Mouse (Mus musculus) embryonic fibroblast, embryonic 13.5 days (primary cell): ENCODE measurements around the gene Bcar3. TPM values are rescaled to one million over a fixed set of nuclear protein-coding genes. Genes with fewer than 3 reads are reported as not detected.
"Not testable (repeated sequence)": the region's sequence is repeated elsewhere in the genome, so short reads cannot be mapped to it uniquely, and the experiment has no call there.

Source experiments
- H3K27ac ChIP-seq: 2 replicates; pipeline ENCODE4 v1.5.1; 2012; ENCODE audit warnings: low read length, control low read depth, inconsistent platforms; ENCODE audit not compliant: insufficient read depth
- H3K4me1 ChIP-seq: 2 replicates; pipeline ENCODE4 v1.6.1; 2011; ENCODE audit warnings: low read length; ENCODE audit not compliant: control insufficient read depth, insufficient read depth
- H3K4me3 ChIP-seq: 2 replicates; pipeline ENCODE4 v1.5.1; 2011; ENCODE audit warnings: mild to moderate bottlenecking, control low read depth, low read length; ENCODE audit not compliant: insufficient read depth
- CTCF ChIP-seq: IDR thresholded peaks from 2 replicates; pipeline ENCODE4 v1.5.1; 2011; ENCODE audit warnings: mild to moderate bottlenecking, control low read depth, low read length, moderate library complexity, borderline replicate concordance; ENCODE audit not compliant: insufficient read depth
- POLR2A ChIP-seq: IDR thresholded peaks from 2 replicates; pipeline ENCODE4 v1.6.1; 2011; ENCODE audit warnings: low read depth, mild to moderate bottlenecking, control low read depth, low read length, moderate library complexity
- polyA plus RNA-seq: library from polyadenylated mRNA; stranded (reverse); fragments of >200 nt; gene quantifications from 2 replicates; pipeline ENCODE4 v1.2.4, GENCODE M21; 2011; ENCODE audit warnings: low read depth; ENCODE audit not compliant: missing spikeins, insufficient read length

Gene Bcar3
- polyA plus RNA-seq, 1 experiment, result 4.2 TPM

GRCm38 (mm10) chr3:122269986-122270385 lies 23.9 kb upstream of the Bcar3 start:
- Histone ChIP-seq H3K27ac (no peak overlapping the region), H3K4me1 (0 out of 2 replicates have a peak, but pooled peaks cover under 1% of the 10 kb centered on the region), H3K4me3 (no peak overlapping the region)
- TF ChIP-seq CTCF, result no peak
- no peak for TF ChIP-seq POLR2A

DNA sequence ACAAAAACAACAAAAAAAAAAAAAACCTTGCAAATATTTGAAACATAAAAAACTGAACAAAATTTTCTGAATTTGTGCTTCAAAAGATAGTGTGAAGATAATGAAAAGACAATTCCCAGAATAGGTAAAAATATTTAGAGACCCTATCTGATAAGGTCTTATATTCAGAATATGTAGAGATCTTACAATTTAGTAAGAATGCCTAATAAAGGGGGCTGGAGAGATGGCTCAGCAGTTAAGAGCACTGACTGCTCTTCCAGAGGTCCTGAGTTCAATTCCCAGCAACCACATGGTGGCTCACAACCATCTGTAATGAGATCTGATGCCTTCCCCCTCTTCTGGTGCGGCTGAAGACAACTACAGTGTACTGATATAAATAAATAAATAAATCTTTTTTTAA lies 21.4 kb upstream of the Bcar3 start:
- H3K27ac ChIP-seq, H3K4me3 ChIP-seq: not testable (repeated sequence)
- H3K4me1 ChIP-seq, result peaks cover 11% of the 10 kb centered on the region

DNA sequence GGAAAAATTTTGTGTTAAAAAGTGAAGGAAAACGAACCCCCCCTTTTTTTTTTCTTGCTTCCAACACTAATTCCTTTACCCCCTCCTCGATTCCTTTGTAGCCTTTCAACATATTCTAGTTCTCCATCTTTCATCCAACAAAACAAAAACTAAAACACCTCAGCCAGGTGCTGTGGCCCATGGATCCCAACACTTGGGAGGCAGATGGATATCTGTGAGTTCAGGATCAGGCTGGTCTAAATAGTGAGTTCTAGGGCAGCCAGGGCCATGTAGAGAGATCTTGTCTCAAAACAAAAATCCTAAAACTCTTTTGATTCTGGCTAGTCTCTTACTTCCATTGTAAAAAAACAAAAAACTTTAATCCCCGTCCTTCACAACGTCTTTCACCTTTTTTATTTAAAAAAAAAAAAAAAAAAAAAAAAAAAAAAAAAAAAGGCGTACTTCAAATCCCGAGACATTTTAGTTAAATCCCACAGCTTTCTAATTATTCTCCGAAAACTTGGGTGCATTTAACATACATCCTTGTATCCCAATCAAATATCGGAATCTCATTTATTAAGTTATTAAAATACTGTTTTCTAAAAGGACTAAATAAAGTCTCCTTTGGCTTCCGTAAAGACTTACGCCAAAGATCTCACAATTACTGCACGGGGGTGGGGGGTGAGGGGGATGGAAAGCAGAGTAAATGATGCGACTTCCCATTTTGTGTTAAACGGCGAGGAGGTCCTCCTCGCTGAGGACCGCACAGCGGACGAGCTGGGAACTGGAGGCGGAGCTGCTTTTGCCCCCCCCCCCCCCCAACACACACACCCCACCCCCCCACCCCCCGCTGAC lies 20.3 kb upstream of the Bcar3 start:
- H3K27ac ChIP-seq, result no peak overlapping the region
- TF ChIP-seq POLR2A (peak; percentile 92), CTCF (no peak)
- peak overlapping the region; percentile 31 for H3K4me3 ChIP-seq
- peaks cover 11% of the 10 kb centered on the region for H3K4me1 ChIP-seq

DNA sequence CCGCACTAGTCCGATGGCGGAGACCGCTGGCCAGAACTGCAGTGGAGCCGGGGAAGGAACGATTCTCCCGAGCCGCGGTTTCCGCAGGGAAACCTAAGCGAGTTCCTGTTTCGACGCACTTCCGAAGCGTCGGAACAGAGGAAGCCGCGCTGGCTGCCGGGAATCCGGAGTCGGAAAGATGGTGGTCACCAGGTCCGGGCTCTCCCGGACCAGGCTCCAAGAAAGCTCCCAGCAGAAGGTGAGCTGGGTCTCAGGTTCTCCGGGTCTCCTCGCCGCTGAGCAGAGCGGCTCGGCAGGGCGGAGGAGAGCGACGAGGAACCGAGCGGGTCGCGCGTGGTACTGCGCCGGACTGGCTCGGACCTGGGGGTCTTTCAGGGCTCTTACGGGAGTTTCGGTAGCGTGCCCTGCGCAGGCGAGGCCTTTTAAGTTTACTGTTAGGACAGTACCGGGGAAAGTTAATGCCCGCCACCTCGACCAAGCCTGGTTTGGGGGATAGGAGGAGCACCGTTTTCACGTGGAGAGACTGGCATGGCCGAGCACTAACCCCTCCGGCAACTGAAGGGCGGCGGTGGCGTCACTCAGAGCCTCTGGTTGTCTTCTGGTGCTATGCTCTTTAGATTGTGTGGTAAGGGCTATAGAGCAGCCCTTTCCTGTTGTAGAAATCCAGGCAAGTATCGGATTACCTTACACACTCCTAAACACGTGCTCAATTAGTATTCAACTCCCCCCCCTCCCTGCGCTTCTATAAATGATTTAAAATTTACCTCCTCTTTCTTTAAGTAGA lies 19.5 kb upstream of the Bcar3 start, which contains the start of gene Dnttip2:
Dnttip2 (plus strand) TSS at position 148 of the 784 bp plus-strand sequence.
- H3K4me3 ChIP-seq, result peak within 1 kb of the TSS; percentile 95
- peaks cover 11% of the 10 kb centered on the region for H3K4me1 ChIP-seq
- no peak; the same call in none of the 2 replicates for TF ChIP-seq POLR2A
- TF ChIP-seq CTCF, result no peak
- H3K27ac ChIP-seq, result no peak within 1 kb of the TSS

GRCm38 (mm10) chr3:122275111-122275510 lies 18.8 kb upstream of the Bcar3 start:
- Histone ChIP-seq H3K27ac (no peak overlapping the region), H3K4me3 (peak overlapping the region; percentile 95), H3K4me1 (peaks cover 11% of the 10 kb centered on the region)
- TF ChIP-seq CTCF (no peak), POLR2A (no peak)

DNA sequence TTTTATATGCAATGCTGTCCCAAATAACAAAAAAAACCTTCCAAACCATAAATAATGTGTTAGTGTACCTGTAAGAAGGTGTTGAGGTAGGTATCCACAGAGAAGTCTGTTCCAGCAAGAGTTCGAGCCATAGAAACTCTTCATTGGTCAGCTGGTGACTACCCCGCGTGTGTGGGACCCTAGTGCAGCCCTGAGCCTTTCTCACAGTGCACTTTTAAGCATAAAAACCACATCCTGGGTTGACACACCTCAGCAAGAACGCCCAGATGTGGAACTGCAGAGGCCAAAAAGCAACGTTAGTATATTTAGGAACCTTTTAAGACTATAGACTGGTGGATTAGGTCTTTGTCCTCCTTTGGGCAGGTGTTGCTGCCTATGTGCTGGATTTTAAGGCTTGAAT lies 6.7 kb upstream of the Bcar3 start:
- peaks cover 2% of the 10 kb centered on the region; the same call in 1 of the 2 replicates for H3K4me1 ChIP-seq
- TF ChIP-seq POLR2A, result no peak
- TF ChIP-seq CTCF, result no peak
- no peak overlapping the region for H3K4me3 ChIP-seq
- no peak overlapping the region for H3K27ac ChIP-seq

- Histone ChIP-seq H3K4me1 (peaks cover 2% of the 10 kb centered on the region; the same call in 1 of the 2 replicates), H3K4me3 (no peak overlapping the region), H3K27ac (no peak overlapping the region)
- TF ChIP-seq CTCF (no peak), POLR2A (no peak)
Measured at GRCm38 (mm10) chr3:122288613-122289195, 5.2 kb upstream of the Bcar3 start.

DNA sequence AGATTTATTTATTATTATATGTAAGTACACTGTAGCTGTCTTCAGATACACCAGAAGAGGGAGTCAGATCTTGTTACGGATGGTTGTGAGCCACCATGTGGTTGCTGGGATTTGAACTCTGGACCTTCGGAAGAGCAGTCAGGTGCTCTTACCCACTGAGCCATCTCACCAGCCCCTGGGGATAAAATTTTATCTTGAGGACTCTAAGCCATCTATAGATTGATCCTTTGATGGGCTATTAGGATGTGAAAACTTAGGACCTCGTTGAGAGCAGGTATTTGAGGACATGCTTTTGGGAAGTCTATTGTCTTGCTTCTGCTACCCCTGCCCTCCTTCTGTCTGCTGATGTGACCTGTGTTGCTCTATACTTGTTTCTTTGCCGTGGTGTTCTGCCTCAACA lies 4.6 kb upstream of the Bcar3 start:
- H3K27ac ChIP-seq, H3K4me3 ChIP-seq, H3K4me1 ChIP-seq: not testable (repeated sequence)

DNA sequence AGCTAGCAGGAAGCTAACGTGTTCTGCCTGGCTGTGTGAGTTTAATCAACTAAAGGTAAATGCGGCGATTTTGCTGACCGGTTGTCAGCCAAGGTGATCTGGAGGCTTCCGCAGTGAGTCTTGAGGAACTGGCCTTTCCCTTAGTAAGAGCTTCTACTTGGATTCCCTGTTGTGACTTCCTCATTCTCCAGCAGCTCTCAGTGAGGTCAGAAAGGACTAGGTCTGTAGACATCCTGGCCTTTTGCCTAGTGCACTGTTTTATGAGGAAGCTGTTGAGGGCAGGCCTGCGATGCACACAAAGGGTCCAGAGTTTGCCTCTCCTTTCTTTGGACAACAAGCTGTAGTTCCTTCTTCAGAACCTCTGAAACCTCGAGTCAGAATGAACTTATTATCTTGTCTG lies 3.2 kb upstream of the Bcar3 start:
- Histone ChIP-seq H3K4me1 (peaks cover 2% of the 10 kb centered on the region), H3K4me3 (no peak overlapping the region), H3K27ac (no peak overlapping the region)
- TF ChIP-seq CTCF (no peak), POLR2A (no peak)

- Histone ChIP-seq H3K4me1 (no peaks in the 10 kb centered on the region; the same call in 1 of the 2 replicates), H3K27ac (no peak overlapping the region)
- no peak for TF ChIP-seq CTCF
- TF ChIP-seq POLR2A, result no peak
Measured at GRCm38 (mm10) chr3:122291828-122292227, 2.1 kb upstream of the Bcar3 start.

More at GRCm38 (mm10) chr3:122291828-122292227, 2.1 kb upstream of the Bcar3 start:
- H3K4me3 ChIP-seq, result no peak overlapping the region
